Mouse (Mus musculus) hindbrain, embryonic 14.5 days (tissue): ENCODE data around the gene Maats1. TPM values are rescaled to one million over a fixed set of nuclear protein-coding genes. Genes with fewer than 3 reads are reported as not detected.

Experiments used
- ATAC-seq: fragments of 200-750 bp; cut with Nextera tagmentation; 2 replicates; pipeline ENCODE4 v1.8.0; 2017; ENCODE audit warnings: moderate number of reproducible peaks, mild to moderate bottlenecking, moderate TSS enrichment, moderate library complexity; ENCODE audit not compliant: low FRiP score
- DNase-seq: peaks from one replicate; pipeline ENCODE4 v3.0.0-alpha.2; 2015; ENCODE audit warnings: low spot score
- H3K27ac ChIP-seq: fragments of 300-500 bp; sonication (generic); 2 replicates; pipeline ENCODE4 v1.5.1; 2014; ENCODE audit warnings: mild to moderate bottlenecking, moderate library complexity
- H3K27me3 ChIP-seq: fragments of 300-500 bp; sonication (generic); 2 replicates; pipeline ENCODE4 v1.6.1; 2014; ENCODE audit warnings: mild to moderate bottlenecking, low read length, mixed read lengths; ENCODE audit not compliant: control insufficient read depth, insufficient read depth
- H3K36me3 ChIP-seq: fragments of 300-500 bp; sonication (generic); replicated peaks from 2 replicates; pipeline ENCODE4 v1.6.1; 2014; ENCODE audit not compliant: control insufficient read depth, insufficient read depth
- H3K4me1 ChIP-seq: fragments of 300-500 bp; sonication (generic); replicated peaks from 2 replicates; pipeline ENCODE4 v1.6.1; 2014; ENCODE audit warnings: antibody characterized with exemption, low read length, mixed read lengths; ENCODE audit not compliant: control insufficient read depth, insufficient read depth
- H3K4me2 ChIP-seq: fragments of 300-500 bp; sonication (generic); replicated peaks from 2 replicates; pipeline ENCODE4 v1.6.1; 2014; ENCODE audit warnings: mild to moderate bottlenecking, moderate library complexity
- H3K4me3 ChIP-seq: fragments of 300-500 bp; sonication (generic); replicated peaks from 2 replicates; pipeline ENCODE4 v1.5.1; 2014; ENCODE audit warnings: mild to moderate bottlenecking, low read length
- H3K9ac ChIP-seq: fragments of 300-500 bp; sonication (generic); 2 replicates; pipeline ENCODE4 v1.6.1; 2014
- H3K9me3 ChIP-seq: fragments of 300-500 bp; sonication (generic); 2 replicates; pipeline ENCODE4 v1.6.1; 2016; ENCODE audit warnings: low read length; ENCODE audit not compliant: control insufficient read depth
- WGBS: fragments of 180-500 bp; shearing (Covaris S2); extraction: QIAGEN DNeasy Blood & Tissue Kit; methylation state at CpG from one replicate; pipeline ENCODE4 v1.1.7; 2014; 5-methylcytosine and 5-hydroxymethylcytosine counted together
- polyA plus RNA-seq: library from polyadenylated mRNA; unstranded; fragments of >200 nt; fragmentation: Nextera tagmentation; extraction: Ambion mirVana; gene quantifications from 2 replicates; pipeline ENCODE4 v1.2.1, GENCODE M21; 2014

The Maats1 gene
- polyA plus RNA-seq, 1 experiment from 2014 or later, result 1.5 TPM

- Histone ChIP-seq H3K4me2 (no peak overlapping the region), H3K27me3 (no peaks in the 10 kb centered on the region), H3K4me3 (no peak overlapping the region), H3K9me3 (no peaks in the 10 kb centered on the region), H3K4me1 (no peaks in the 10 kb centered on the region), H3K27ac (no peak overlapping the region), H3K36me3 (no peaks in the 10 kb centered on the region), H3K9ac (no peak overlapping the region)
- ATAC-seq, result no peak
- DNase-seq, result no peak
- WGBS, result 82% methylated on average over 9 of the region's 9 CpGs
These were observed 23.5 kb downstream of the Maats1 start for GRCm38 (mm10) chr16:38318492-38318891.

GRCm38 (mm10) chr16:38308195-38308594, 33.7 kb downstream of the Maats1 start:
- Histone ChIP-seq H3K4me1 (0 out of 2 replicates have a peak, but pooled peaks cover 3% of the 10 kb centered on the region), H3K9ac (no peak overlapping the region), H3K9me3 (no peaks in the 10 kb centered on the region), H3K27ac (0 out of 2 replicates have a peak overlapping the region, but pooled peaks have one; percentile 16), H3K4me3 (no peak overlapping the region), H3K36me3 (no peaks in the 10 kb centered on the region), H3K27me3 (no peaks in the 10 kb centered on the region), H3K4me2 (peak overlapping the region; percentile 27)
- DNase-seq (no peak), ATAC-seq (no peak)
- 55% methylated on average over 11 of the region's 11 CpGs for WGBS

GRCm38 (mm10) chr16:38307651-38308050, 34.3 kb downstream of the Maats1 start:
- Histone ChIP-seq H3K9ac (no peak overlapping the region), H3K4me3 (no peak overlapping the region), H3K9me3 (no peaks in the 10 kb centered on the region), H3K4me2 (peak overlapping the region; percentile 27), H3K4me1 (0 out of 2 replicates have a peak, but pooled peaks cover 3% of the 10 kb centered on the region), H3K36me3 (no peaks in the 10 kb centered on the region), H3K27me3 (no peaks in the 10 kb centered on the region), H3K27ac (0 out of 2 replicates have a peak overlapping the region, but pooled peaks have one; percentile 16)
- 40% methylated on average over 7 of the region's 7 CpGs for WGBS
- no peak for DNase-seq
- ATAC-seq, result no peak

- H3K9ac ChIP-seq, result no peak overlapping the region
- H3K4me3 ChIP-seq, result no peak overlapping the region
- H3K4me2 ChIP-seq, result no peak overlapping the region
- DNase-seq, result no peak
- no peaks in the 10 kb centered on the region for H3K27me3 ChIP-seq
- 0 out of 2 replicates have a peak, but pooled peaks cover 3% of the 10 kb centered on the region for H3K4me1 ChIP-seq
- H3K36me3 ChIP-seq, result no peaks in the 10 kb centered on the region
- WGBS, result 28% methylated on average over 5 of the region's 5 CpGs
- H3K27ac ChIP-seq, result no peak overlapping the region
- ATAC-seq, result no peak
- no peaks in the 10 kb centered on the region for H3K9me3 ChIP-seq
These were observed 34.7 kb downstream of the Maats1 start for GRCm38 (mm10) chr16:38307221-38307605.

- H3K9ac ChIP-seq, result no peak overlapping the region
- H3K4me2 ChIP-seq, result no peak overlapping the region
- no peak overlapping the region for H3K27ac ChIP-seq
- no peak for DNase-seq
- H3K4me1 ChIP-seq, result 0 out of 2 replicates have a peak, but pooled peaks cover 3% of the 10 kb centered on the region
- no peaks in the 10 kb centered on the region for H3K36me3 ChIP-seq
- WGBS, result 44% methylated on average over 18 of the region's 18 CpGs
- ATAC-seq, result no peak
- no peaks in the 10 kb centered on the region for H3K9me3 ChIP-seq
- no peak overlapping the region for H3K4me3 ChIP-seq
- no peaks in the 10 kb centered on the region for H3K27me3 ChIP-seq
These were observed 35.2 kb downstream of the Maats1 start for GRCm38 (mm10) chr16:38306571-38307220.

- no peak overlapping the region for H3K9ac ChIP-seq
- 0 out of 2 replicates have a peak, but pooled peaks cover 3% of the 10 kb centered on the region for H3K4me1 ChIP-seq
- ATAC-seq (no peak), DNase-seq (no peak)
- H3K9me3 ChIP-seq, result no peaks in the 10 kb centered on the region
- no peaks in the 10 kb centered on the region for H3K36me3 ChIP-seq
- H3K4me3 ChIP-seq, result no peak overlapping the region
- WGBS, result 80% methylated on average over 17 of the region's 17 CpGs
- H3K27me3 ChIP-seq, result no peaks in the 10 kb centered on the region
- H3K4me2 ChIP-seq, result no peak overlapping the region
- no peak overlapping the region for H3K27ac ChIP-seq
These were observed 37.3 kb downstream of the Maats1 start for GRCm38 (mm10) chr16:38304460-38305194.

- DNase-seq, result no peak
- no peak overlapping the region for H3K4me2 ChIP-seq
- ATAC-seq, result no peak
- H3K4me1 ChIP-seq, result no peaks in the 10 kb centered on the region
- no peaks in the 10 kb centered on the region for H3K36me3 ChIP-seq
- no peaks in the 10 kb centered on the region for H3K27me3 ChIP-seq
- H3K9me3 ChIP-seq, result no peaks in the 10 kb centered on the region
- no peak overlapping the region for H3K9ac ChIP-seq
- H3K27ac ChIP-seq, result no peak overlapping the region
- no peak overlapping the region for H3K4me3 ChIP-seq
- 94% methylated on average over 13 of the region's 13 CpGs for WGBS
These were observed 39.6 kb downstream of the Maats1 start for GRCm38 (mm10) chr16:38302367-38302766.

GRCm38 (mm10) chr16:38298410-38298809, 43.5 kb downstream of the Maats1 start:
- H3K9me3 ChIP-seq, result no peaks in the 10 kb centered on the region
- H3K4me2 ChIP-seq, result no peak overlapping the region
- H3K27ac ChIP-seq, result no peak overlapping the region
- no peak overlapping the region for H3K4me3 ChIP-seq
- H3K9ac ChIP-seq, result no peak overlapping the region
- no peaks in the 10 kb centered on the region for H3K36me3 ChIP-seq
- H3K4me1 ChIP-seq, result no peaks in the 10 kb centered on the region
- ATAC-seq (no peak), DNase-seq (no peak)
- 90% methylated on average over 6 of the region's 6 CpGs for WGBS
- H3K27me3 ChIP-seq, result no peaks in the 10 kb centered on the region

- H3K9me3 ChIP-seq, result no peaks in the 10 kb centered on the region
- no peak overlapping the region for H3K4me2 ChIP-seq
- ATAC-seq (no peak), DNase-seq (no peak)
- H3K27me3 ChIP-seq, result no peaks in the 10 kb centered on the region
- no peak overlapping the region for H3K27ac ChIP-seq
- no peaks in the 10 kb centered on the region for H3K4me1 ChIP-seq
- H3K9ac ChIP-seq, result no peak overlapping the region
- H3K36me3 ChIP-seq, result no peaks in the 10 kb centered on the region
- H3K4me3 ChIP-seq, result no peak overlapping the region
- WGBS, result 58% methylated on average over 5 of the region's 5 CpGs
These were observed 46.5 kb downstream of the Maats1 start for GRCm38 (mm10) chr16:38295349-38295930.
